Mouse (Mus musculus) hindbrain, postnatal 0 days (tissue): ENCODE data around the gene Tanc1. TPM values are rescaled to one million over a fixed set of nuclear protein-coding genes. Genes with fewer than 3 reads are reported as not detected.
"Not testable (repeated sequence)": the region's sequence is repeated elsewhere in the genome, so short reads cannot be mapped to it uniquely, and the experiment has no call there.

Experiments
- ATAC-seq: fragments of 200-750 bp; cut with Nextera tagmentation; 2 replicates; pipeline ENCODE4 v1.8.0; 2017; ENCODE audit warnings: mild to moderate bottlenecking, moderate TSS enrichment, moderate library complexity
- DNase-seq: peaks from one replicate; pipeline ENCODE4 v3.0.0-alpha.2; 2015; ENCODE audit warnings: low spot score
- H3K27ac ChIP-seq: fragments of 300-500 bp; sonication (generic); 2 replicates; pipeline ENCODE4 v1.5.1; 2014; ENCODE audit warnings: mild to moderate bottlenecking
- H3K27me3 ChIP-seq: fragments of 300-500 bp; sonication (generic); 2 replicates; pipeline ENCODE4 v1.6.1; 2014; ENCODE audit warnings: low read length, mixed read lengths; ENCODE audit not compliant: insufficient read depth
- H3K36me3 ChIP-seq: fragments of 300-500 bp; sonication (generic); 2 replicates; pipeline ENCODE4 v1.6.1; 2014; ENCODE audit warnings: low read length, mixed read lengths; ENCODE audit not compliant: insufficient read depth
- H3K4me1 ChIP-seq: fragments of 300-500 bp; sonication (generic); 2 replicates; pipeline ENCODE4 v1.6.1; 2014; ENCODE audit warnings: antibody characterized with exemption, low read length, mixed read lengths; ENCODE audit not compliant: insufficient read depth
- H3K4me2 ChIP-seq: fragments of 300-500 bp; sonication (generic); 2 replicates; pipeline ENCODE4 v1.6.1; 2014; ENCODE audit warnings: low read depth, mild to moderate bottlenecking, low read length, moderate library complexity, mixed read lengths
- H3K4me3 ChIP-seq: fragments of 300-500 bp; sonication (generic); 2 replicates; pipeline ENCODE4 v1.5.1; 2014; ENCODE audit warnings: low read length
- H3K9ac ChIP-seq: fragments of 300-500 bp; sonication (generic); replicated peaks from 2 replicates; pipeline ENCODE4 v1.6.1; 2014; ENCODE audit warnings: mild to moderate bottlenecking, low read length, moderate library complexity, mixed read lengths
- H3K9me3 ChIP-seq: fragments of 300-500 bp; sonication (generic); 2 replicates; pipeline ENCODE4 v1.6.1; 2016; ENCODE audit warnings: low read length, mixed read lengths
- CTCF ChIP-seq: IDR thresholded peaks from 2 replicates; pipeline ENCODE4 v1.5.1; 2016; ENCODE audit warnings: antibody characterized with exemption, control low read depth, low read depth
- WGBS: fragments of 180-500 bp; shearing (Covaris S2); extraction: QIAGEN DNeasy Blood & Tissue Kit; methylation state at CpG from one replicate; pipeline ENCODE4 v1.1.7; 2014; 5-methylcytosine and 5-hydroxymethylcytosine counted together
- polyA plus RNA-seq: library from polyadenylated mRNA; unstranded; fragments of >200 nt; fragmentation: Nextera tagmentation; extraction: Ambion mirVana; gene quantifications from 2 replicates; pipeline ENCODE4 v1.2.1, GENCODE M21; 2015
- total RNA-seq: library from RNA; depleted of rRNA; stranded (reverse); fragments of >200 nt; gene quantifications from 2 replicates; pipeline ENCODE4 v1.2.3, GENCODE M21; 2014

The Tanc1 gene
- total and polyA plus RNA-seq, 2 experiments from 2014 or later = 4.2 to 12.1 TPM

DNA sequence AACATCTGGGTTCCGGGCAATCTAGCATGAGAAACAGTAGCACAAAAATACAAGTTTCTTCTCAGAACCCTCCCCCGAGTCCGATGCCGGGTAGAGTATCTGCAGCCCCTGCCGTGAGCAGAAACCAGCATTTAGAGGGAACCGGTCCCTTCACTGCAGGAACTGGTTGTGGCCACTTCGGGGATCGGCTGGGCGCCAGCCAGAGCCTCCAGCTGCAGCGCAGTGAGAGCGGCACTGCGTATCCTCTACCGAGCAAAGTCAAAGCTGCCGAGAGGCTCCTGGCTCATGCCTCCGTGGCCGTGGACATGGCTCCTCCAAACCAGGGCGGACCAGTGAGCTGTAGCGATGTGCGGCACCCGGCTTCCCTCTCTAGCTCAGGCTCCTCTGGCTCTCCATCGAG is 231.3 kb downstream of the Tanc1 start:
- Histone ChIP-seq H3K4me2 (no peak overlapping the region), H3K9me3 (no peaks in the 10 kb centered on the region), H3K36me3 (peaks cover 6% of the 10 kb centered on the region; the same call in 1 of the 2 replicates), H3K9ac (no peak overlapping the region), H3K4me3 (no peak overlapping the region), H3K4me1 (no peaks in the 10 kb centered on the region), H3K27me3 (no peaks in the 10 kb centered on the region), H3K27ac (no peak overlapping the region)
- WGBS = 79% methylated on average over 21 of the region's 21 CpGs
- ATAC-seq = no peak
- TF ChIP-seq CTCF = no peak
- no peak for DNase-seq

- H3K36me3 ChIP-seq = peaks cover 6% of the 10 kb centered on the region; the same call in 1 of the 2 replicates
- no peak overlapping the region for H3K4me3 ChIP-seq
- no peak for ATAC-seq
- no peaks in the 10 kb centered on the region for H3K4me1 ChIP-seq
- no peak overlapping the region for H3K9ac ChIP-seq
- H3K27me3 ChIP-seq = no peaks in the 10 kb centered on the region
- H3K27ac ChIP-seq = no peak overlapping the region
- WGBS = 87% methylated on average over 6 of the region's 6 CpGs
- no peaks in the 10 kb centered on the region for H3K9me3 ChIP-seq
- no peak for DNase-seq
- no peak for TF ChIP-seq CTCF
- no peak overlapping the region for H3K4me2 ChIP-seq
Observed at GRCm38 (mm10) chr2:59843848-59844247, 232.0 kb downstream of the Tanc1 start.

GRCm38 (mm10) chr2:59851885-59852284 is 240.0 kb downstream of the Tanc1 start:
- H3K9me3 ChIP-seq, H3K27ac ChIP-seq, ATAC-seq, DNase-seq, H3K4me2 ChIP-seq, H3K4me3 ChIP-seq, H3K36me3 ChIP-seq, H3K9ac ChIP-seq, H3K4me1 ChIP-seq, H3K27me3 ChIP-seq: not testable (repeated sequence)
- WGBS = 92% methylated on average over 3 of the region's 5 CpGs

GRCm38 (mm10) chr2:59852916-59853315 is 241.1 kb downstream of the Tanc1 start:
- Histone ChIP-seq H3K27ac (no peak overlapping the region; the same call in 1 of the 2 replicates), H3K9me3 (no peaks in the 10 kb centered on the region), H3K4me2 (no peak overlapping the region), H3K4me1 (no peaks in the 10 kb centered on the region), H3K27me3 (no peaks in the 10 kb centered on the region), H3K9ac (no peak overlapping the region), H3K36me3 (peaks cover 7% of the 10 kb centered on the region; the same call in 1 of the 2 replicates), H3K4me3 (no peak overlapping the region)
- no peak for TF ChIP-seq CTCF
- DNase-seq (no peak), ATAC-seq (no peak)
- WGBS = 63% methylated on average over 11 of the region's 11 CpGs

GRCm38 (mm10) chr2:59853543-59853942 is 241.7 kb downstream of the Tanc1 start:
- Histone ChIP-seq H3K9me3 (no peaks in the 10 kb centered on the region), H3K4me1 (no peaks in the 10 kb centered on the region), H3K4me3 (no peak overlapping the region), H3K27ac (no peak overlapping the region; the same call in 1 of the 2 replicates), H3K4me2 (no peak overlapping the region), H3K36me3 (peaks cover 7% of the 10 kb centered on the region; the same call in 1 of the 2 replicates), H3K27me3 (no peaks in the 10 kb centered on the region), H3K9ac (no peak overlapping the region)
- TF ChIP-seq CTCF = 0 out of 2 replicates have a peak, but pooled peaks have one; percentile 16
- WGBS = 67% methylated on average over 10 of the region's 10 CpGs
- DNase-seq (no peak), ATAC-seq (peak; percentile 21; the same call in 1 of the 2 replicates)

DNA sequence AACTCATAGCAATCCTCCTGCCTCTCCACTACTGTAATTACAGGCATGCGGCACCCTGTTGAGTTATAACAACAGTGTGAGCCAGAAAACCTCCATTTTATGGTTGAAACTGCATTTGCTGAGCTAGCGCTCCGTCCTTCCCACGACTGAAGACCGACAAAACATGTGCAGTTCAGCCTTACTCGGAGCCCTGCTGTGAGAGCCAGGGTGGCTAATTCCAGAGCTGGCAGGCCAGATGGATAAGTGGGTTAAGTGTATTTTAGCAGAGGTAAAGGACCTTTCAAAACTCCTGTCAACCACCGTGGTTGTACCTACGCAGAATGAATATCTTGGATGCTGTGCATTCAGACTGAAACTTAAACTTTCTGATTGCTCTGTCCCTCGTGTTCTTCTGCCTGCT is 242.5 kb downstream of the Tanc1 start:
- no peaks in the 10 kb centered on the region for H3K4me1 ChIP-seq
- no peak for ATAC-seq

DNA sequence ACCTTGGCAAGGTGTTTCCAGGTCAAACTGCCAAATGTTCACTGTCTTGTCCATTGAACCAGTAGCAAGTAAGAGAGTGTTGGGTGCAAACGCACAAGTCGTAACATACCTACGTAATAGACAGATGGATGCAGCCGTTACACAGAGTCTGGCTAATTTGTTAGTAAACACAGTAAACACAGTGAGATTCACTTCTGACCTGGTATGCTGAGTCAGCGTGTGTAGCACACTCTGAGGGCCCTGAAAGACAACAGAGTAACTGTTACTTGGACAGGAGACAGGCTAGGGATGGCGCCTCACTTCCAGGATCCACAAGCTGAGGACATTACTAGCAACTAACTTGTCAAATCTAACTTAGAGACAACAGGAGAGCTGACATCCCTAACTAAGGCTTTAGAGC is 250.8 kb downstream of the Tanc1 start:
- no peaks in the 10 kb centered on the region for H3K4me1 ChIP-seq
- no peak for TF ChIP-seq CTCF
- no peaks in the 10 kb centered on the region for H3K36me3 ChIP-seq
- WGBS = 89% methylated on average over 6 of the region's 6 CpGs
- ATAC-seq = no peak
- no peak overlapping the region for H3K4me2 ChIP-seq
- DNase-seq = no peak
- no peaks in the 10 kb centered on the region for H3K9me3 ChIP-seq
- no peak overlapping the region for H3K4me3 ChIP-seq
- H3K27ac ChIP-seq = no peak overlapping the region
- H3K9ac ChIP-seq = no peak overlapping the region
- no peaks in the 10 kb centered on the region for H3K27me3 ChIP-seq

More for the DNA sequence above, 242.5 kb downstream of the Tanc1 start:
- H3K4me3 ChIP-seq = no peak overlapping the region
- WGBS = 62% methylated on average over 9 of the region's 9 CpGs
- H3K36me3 ChIP-seq = peaks cover 7% of the 10 kb centered on the region; the same call in 1 of the 2 replicates
- H3K9me3 ChIP-seq = no peaks in the 10 kb centered on the region
- no peaks in the 10 kb centered on the region for H3K27me3 ChIP-seq
- TF ChIP-seq CTCF = no peak
- no peak overlapping the region for H3K27ac ChIP-seq
- DNase-seq = no peak
- H3K4me2 ChIP-seq = no peak overlapping the region
- H3K9ac ChIP-seq = no peak overlapping the region
